8 mouse cellular contexts compared by ENCODE assay signal in the genomic region with DNA sequence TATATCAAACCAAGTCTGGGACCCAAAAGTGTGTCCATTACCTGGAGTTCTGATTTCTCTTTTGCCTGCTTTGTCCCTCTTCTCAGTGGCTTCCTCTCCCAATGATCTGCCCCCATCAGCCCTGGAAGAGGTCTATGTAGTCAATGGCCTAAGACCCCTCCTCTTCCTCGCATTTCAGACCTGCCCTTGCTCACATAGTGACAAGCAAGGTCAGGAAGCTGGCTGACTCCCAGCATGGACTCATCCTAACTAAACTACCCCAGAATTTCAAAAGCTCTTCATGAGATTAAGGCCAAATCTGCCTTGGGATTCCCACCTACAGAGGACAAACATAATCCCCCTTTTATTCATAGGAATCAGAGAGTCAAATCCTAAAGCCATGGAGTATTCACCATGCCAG. TPM values are rescaled to one million over a fixed set of nuclear protein-coding genes. Genes with fewer than 3 reads are reported as not detected.
A peak's percentile ranks its signal among the peaks of the same experiment; 100 is the strongest.
DNase-seq lines count a peak whose midpoint lies in the region; ATAC-seq and TF ChIP-seq lines count a peak whose summit lies in the region.

No protein-coding gene starts in this region.

- DNase-seq in adrenal gland, postnatal 25 days = peak; percentile 24
- DNase-seq in adrenal gland, adult 8-10 months = no peak
- no peak for DNase-seq in lung, postnatal 0 days (ENCODE audit: low spot score)
- DNase-seq in lung, adult 18-20 months = no peak
- DNase-seq in frontal cortex, postnatal 14 days (ENCODE audit: low spot score in 2 of 2) = no peak
- no peak for DNase-seq in layer of hippocampus, adult 18-20 months (ENCODE audit: low spot score in 2 of 2)

- no peaks in the 10 kb centered on the region for H3K36me3 ChIP-seq in lung, postnatal 0 days (ENCODE audit: insufficient read depth, low read length)
- no peaks in the 10 kb centered on the region for H3K36me3 ChIP-seq in intestine, embryonic 15.5 days
- H3K36me3 ChIP-seq in neural tube, embryonic 14.5 days (ENCODE audit: control insufficient read depth, insufficient read depth, low read length) = no peaks in the 10 kb centered on the region

- H3K27ac ChIP-seq in lung, postnatal 0 days (ENCODE audit: low read length) = peak overlapping the region; percentile 77
- peak overlapping the region; percentile 73; the same call in 1 of the 2 replicates for H3K27ac ChIP-seq in intestine, embryonic 15.5 days
- H3K27ac ChIP-seq in neural tube, embryonic 14.5 days (ENCODE audit: low read depth, low read length) = no peak overlapping the region

- 45% methylated on average over 1 of the region's 1 CpGs for WGBS in lung, postnatal 0 days
- 62% methylated on average over 1 of the region's 1 CpGs for WGBS in intestine, embryonic 15.5 days
- 83% methylated on average over 1 of the region's 1 CpGs for WGBS in neural tube, embryonic 14.5 days

- no peaks in the 10 kb centered on the region for H3K9me3 ChIP-seq in lung, postnatal 0 days (ENCODE audit: low read length)
- no peaks in the 10 kb centered on the region for H3K9me3 ChIP-seq in intestine, embryonic 15.5 days
- no peaks in the 10 kb centered on the region for H3K9me3 ChIP-seq in neural tube, embryonic 14.5 days (ENCODE audit: control insufficient read depth, low read length)

- H3K4me1 ChIP-seq in lung, postnatal 0 days (ENCODE audit: insufficient read depth, low read depth, low read length) = peaks cover 6% of the 10 kb centered on the region; the same call in 1 of the 2 replicates
- H3K4me1 ChIP-seq in intestine, embryonic 15.5 days (replicated peaks) = 0 out of 2 replicates have a peak, but pooled peaks cover 4% of the 10 kb centered on the region
- peaks cover 7% of the 10 kb centered on the region; the same call in 1 of the 2 replicates for H3K4me1 ChIP-seq in neural tube, embryonic 14.5 days (ENCODE audit: control insufficient read depth, insufficient read depth, low read length)

- TF ChIP-seq EP300 in lung, postnatal 0 days (IDR thresholded peaks at IDR 0.05) = no peak

- H3K4me2 ChIP-seq in lung, postnatal 0 days (replicated peaks; ENCODE audit: low read depth, low read length) = peak overlapping the region; percentile 99
- H3K4me2 ChIP-seq in intestine, embryonic 15.5 days (replicated peaks) = peak overlapping the region; percentile 96
- peak overlapping the region; percentile 100 for H3K4me2 ChIP-seq in neural tube, embryonic 14.5 days (ENCODE audit: low read depth, low read length)

- no peak for TF ChIP-seq CTCF in lung, postnatal 0 days (IDR thresholded peaks at IDR 0.05)

- no peak overlapping the region for H3K9ac ChIP-seq in lung, postnatal 0 days (replicated peaks; ENCODE audit: low read depth)
- H3K9ac ChIP-seq in intestine, embryonic 15.5 days = no peak overlapping the region
- no peak overlapping the region for H3K9ac ChIP-seq in neural tube, embryonic 14.5 days (replicated peaks; ENCODE audit: low read depth, low read length)

- no peak for ATAC-seq in lung, postnatal 0 days
- ATAC-seq in intestine, embryonic 15.5 days = no peak
- no peak for ATAC-seq in neural tube, embryonic 14.5 days (ENCODE audit: low read depth)

- H3K4me3 ChIP-seq in lung, postnatal 0 days (ENCODE audit: low read depth, low read length) = no peak overlapping the region
- no peak overlapping the region for H3K4me3 ChIP-seq in intestine, embryonic 15.5 days (replicated peaks)
- peak overlapping the region; percentile 71; the same call in 1 of the 2 replicates for H3K4me3 ChIP-seq in neural tube, embryonic 14.5 days (ENCODE audit: low read depth, low read length)

- H3K27me3 ChIP-seq in lung, postnatal 0 days (replicated peaks; ENCODE audit: insufficient read depth, low read length) = no peaks in the 10 kb centered on the region
- no peaks in the 10 kb centered on the region for H3K27me3 ChIP-seq in intestine, embryonic 15.5 days (replicated peaks)
- no peaks in the 10 kb centered on the region; the same call in 1 of the 2 replicates for H3K27me3 ChIP-seq in neural tube, embryonic 14.5 days (ENCODE audit: control insufficient read depth, insufficient read depth, low read length)

RNA-seq across cellular contexts. Expression of a gene that starts 0.7 kb away (rescaled TPM):
- 65.5 and 70.8 TPM in 2 replicates for total RNA-seq in adrenal gland, postnatal 25 days (2021)
- total RNA-seq in adrenal gland, adult 8-10 months (2022) = 10 to 100 TPM; 44.7 to 57.0 (median 55.7) TPM
- 29.9 and 32.5 TPM in 2 replicates for polyA plus RNA-seq in lung, postnatal 0 days (2015; fragmentation: Nextera tagmentation; extraction: Ambion mirVana)
- 50.0 and 54.2 TPM in 2 replicates for polyA plus RNA-seq in intestine, embryonic 15.5 days (2015; fragmentation: Nextera tagmentation; extraction: Ambion mirVana)
- 68.1 and 86.1 TPM in 2 replicates for polyA plus RNA-seq in neural tube, embryonic 14.5 days (2014; fragmentation: Nextera tagmentation; extraction: Ambion mirVana)
- total RNA-seq in layer of hippocampus, adult 18-20 months (2021) = 10 to 100 TPM; 16.2 to 20.8 TPM

RNA-seq across cellular contexts. Expression of a gene that starts 1.3 kb away (rescaled TPM):
- total RNA-seq in adrenal gland, postnatal 25 days (2021) = 0.61 TPM in 1 of 2 replicates, not detected in the other
- total RNA-seq in adrenal gland, adult 8-10 months (2022) = under 1 TPM; 0.17 to 0.65 (median 0.40) TPM
- 0.15 and 0.18 TPM in 2 replicates for polyA plus RNA-seq in lung, postnatal 0 days (2015; fragmentation: Nextera tagmentation; extraction: Ambion mirVana)
- 0.08 and 0.16 TPM in 2 replicates for polyA plus RNA-seq in intestine, embryonic 15.5 days (2015; fragmentation: Nextera tagmentation; extraction: Ambion mirVana)
- not detected in 2 replicates for polyA plus RNA-seq in neural tube, embryonic 14.5 days (2014; fragmentation: Nextera tagmentation; extraction: Ambion mirVana)
- total RNA-seq in layer of hippocampus, adult 18-20 months (2021) = not detected
